Mouse (Mus musculus): ENCODE measurements at regions not wholly inside any gene's neighbourhood (a gene's known extent, or its start where the extent isn't known, plus 50 kb on each side); places are given as distances from the start of the nearest gene placed in this dataset.
"Not testable (repeated sequence)": the region's sequence is repeated elsewhere in the genome, so short reads cannot be mapped to it uniquely, and the experiment has no call there.

GRCm38 (mm10) chr7:125182266-125182665, 262.2 kb upstream of the Kdm8 start:
- no peak for DNase-seq

DNA sequence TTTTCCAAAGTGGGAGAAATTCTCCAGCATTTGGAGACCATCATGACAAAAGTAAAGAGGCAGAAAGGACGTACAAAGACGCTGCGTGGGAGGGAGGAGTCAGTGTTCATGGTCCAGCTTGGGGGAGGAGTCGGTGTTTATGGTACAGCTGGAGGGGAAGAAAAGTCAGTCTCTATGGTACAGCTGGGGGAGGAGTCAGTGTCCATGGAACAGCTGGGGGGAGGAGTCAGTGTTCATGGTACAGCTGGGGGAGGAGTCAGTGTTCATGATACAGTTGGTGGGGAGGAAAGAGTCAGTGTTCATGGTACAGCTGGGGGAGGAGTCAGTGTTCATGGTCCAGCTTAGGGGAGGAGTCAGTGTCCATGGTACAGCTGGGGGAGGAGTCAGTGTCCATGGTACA, 261.5 kb upstream of the Kdm8 start:
- not testable (repeated sequence) for DNase-seq

GRCm38 (mm10) chr7:125185037-125185679, 259.3 kb upstream of the Kdm8 start:
- no peak for DNase-seq

GRCm38 (mm10) chr7:125187011-125187740, 257.3 kb upstream of the Kdm8 start:
- no peak for DNase-seq

GRCm38 (mm10) chr7:125188986-125189385, 255.5 kb upstream of the Kdm8 start:
- no peak for DNase-seq

DNA sequence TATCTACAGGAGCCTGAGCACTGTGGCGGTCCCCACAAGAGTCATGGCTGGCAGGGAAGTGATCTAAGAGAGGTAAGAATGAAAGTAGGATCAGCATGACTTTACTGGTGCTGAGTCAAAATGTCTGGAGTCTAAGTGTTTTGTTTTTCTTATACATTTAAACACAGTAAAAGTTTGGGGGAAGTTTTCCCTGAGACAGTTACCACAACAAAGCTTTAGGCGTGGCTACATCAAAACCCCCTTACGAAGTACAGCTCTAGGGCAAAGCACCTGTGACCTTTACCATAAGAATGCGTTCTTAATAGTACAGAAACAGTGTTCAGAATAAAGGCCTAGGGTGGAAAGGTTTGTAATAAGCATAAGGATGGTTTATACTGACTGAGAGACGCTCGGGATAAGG, 254.4 kb upstream of the Kdm8 start:
- no peak for DNase-seq

DNA sequence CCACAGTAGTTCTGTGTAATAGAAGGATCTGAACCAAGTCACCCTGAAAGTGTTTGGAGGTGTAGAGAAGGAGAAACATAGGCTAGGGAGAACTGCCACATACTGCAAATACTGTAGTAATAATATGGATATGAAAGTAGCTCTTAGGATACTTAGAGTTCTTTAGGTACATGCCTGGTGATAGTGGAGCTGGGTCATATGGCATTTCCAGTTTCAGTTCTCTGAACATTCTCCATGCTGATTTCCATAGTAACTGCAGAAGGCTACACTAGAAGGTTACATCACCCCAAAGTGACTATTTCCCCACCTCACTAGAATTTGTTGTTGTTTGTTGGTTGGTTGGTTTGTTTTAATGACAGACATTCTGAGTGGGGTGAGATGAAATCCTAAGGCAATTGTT, 253.2 kb upstream of the Kdm8 start:
- DNase-seq, result no peak

DNA sequence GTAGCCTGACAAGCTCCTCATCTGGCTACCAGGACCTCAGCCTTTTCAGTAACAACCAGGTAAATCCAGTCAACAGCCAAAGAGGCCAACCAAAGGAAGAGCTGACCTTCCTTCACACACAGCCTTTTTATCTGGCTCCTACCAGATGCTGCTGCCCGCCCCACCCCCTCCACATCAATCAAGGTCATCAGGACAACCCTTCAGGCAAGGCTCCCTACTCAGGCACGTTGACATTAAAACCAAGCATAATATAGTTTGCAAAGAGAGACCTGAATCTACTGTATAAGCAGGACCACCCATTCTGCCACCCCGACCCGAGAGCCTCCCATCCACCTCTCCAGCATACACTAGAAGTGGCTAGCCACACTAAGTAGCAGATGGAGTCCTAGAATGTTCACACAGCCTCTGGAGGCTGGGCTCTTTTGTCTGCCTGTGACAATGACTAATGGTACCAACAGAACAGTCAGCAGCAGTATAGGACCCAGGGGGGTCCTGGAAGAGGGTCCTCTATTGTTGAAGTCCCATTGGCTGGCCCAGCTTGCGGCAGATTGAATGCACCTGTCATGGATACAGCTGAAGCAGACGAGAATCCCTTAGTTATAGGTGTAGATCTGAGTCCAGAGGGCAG, 233.0 kb upstream of the Kdm8 start:
- no peak for DNase-seq

GRCm38 (mm10) chr7:125214036-125214435, 230.4 kb upstream of the Kdm8 start:
- DNase-seq, result no peak

- DNase-seq, result no peak
Measured at GRCm38 (mm10) chr7:125217630-125218029, 226.8 kb upstream of the Kdm8 start.

DNA sequence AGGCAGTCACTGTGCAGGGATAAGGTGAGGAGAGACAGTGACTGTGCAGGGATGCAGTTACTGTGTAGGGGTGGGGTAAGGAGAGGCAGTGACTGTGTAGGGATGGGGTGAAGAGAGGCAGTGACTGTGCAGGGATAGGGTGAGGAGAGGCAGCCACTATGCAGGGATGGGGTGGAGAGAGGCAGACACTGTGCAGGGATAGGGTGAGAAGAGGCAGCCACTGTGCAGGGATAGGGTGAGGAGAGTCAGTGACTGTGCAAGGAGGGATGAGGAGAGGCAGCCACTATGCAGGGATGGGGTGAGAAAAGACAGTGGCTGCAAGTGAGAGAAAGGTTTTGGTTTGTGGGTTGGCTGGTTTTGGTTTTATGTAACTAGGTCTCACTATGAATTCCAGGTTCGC, 221.8 kb upstream of the Kdm8 start:
- no peak for DNase-seq

DNA sequence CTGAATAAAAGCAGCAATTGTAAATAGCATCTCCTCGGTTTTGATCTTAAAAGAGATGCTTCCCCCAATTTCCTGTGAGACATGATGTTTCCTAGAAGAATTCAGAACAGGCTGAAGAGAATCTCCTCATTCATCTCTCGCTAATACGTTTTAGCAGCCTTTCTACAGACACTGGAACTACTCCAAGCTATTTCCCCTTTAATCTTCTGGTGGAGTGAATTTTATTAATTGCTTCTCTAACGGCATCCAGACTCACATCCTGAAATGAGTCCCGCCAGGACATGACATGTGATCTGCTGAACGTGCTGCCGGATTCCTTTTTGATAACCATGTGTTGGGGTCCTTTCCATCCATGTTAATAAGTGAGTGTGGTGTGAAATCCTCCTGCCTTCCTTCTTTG, 209.6 kb upstream of the Kdm8 start:
- DNase-seq, result no peak

DNA sequence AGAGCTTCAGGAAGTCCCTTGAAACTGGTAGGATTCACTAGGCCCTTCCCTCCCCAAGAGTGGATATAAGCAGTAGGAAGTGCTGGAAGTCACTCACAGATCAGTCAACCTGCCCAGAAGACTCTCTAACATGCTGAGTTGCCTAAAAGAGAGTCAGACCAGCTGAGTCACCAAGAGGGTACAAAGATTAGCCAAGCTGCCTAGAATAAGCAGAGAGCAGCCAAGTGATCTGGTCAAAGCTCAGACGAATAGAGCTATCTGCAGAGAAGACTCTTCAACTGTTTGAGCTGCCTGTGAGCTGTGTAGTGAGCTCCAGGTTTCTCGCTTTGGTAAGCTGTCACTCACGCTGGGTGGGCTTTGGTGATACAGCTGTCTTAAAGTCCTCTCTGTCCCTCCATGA, 207.4 kb upstream of the Kdm8 start:
- DNase-seq, result peak; percentile 84

GRCm38 (mm10) chr7:125243021-125243420, 201.5 kb upstream of the Kdm8 start:
- DNase-seq, result no peak

- no peak for DNase-seq
Measured at GRCm38 (mm10) chr7:125248386-125248785, 196.1 kb upstream of the Kdm8 start.

DNA sequence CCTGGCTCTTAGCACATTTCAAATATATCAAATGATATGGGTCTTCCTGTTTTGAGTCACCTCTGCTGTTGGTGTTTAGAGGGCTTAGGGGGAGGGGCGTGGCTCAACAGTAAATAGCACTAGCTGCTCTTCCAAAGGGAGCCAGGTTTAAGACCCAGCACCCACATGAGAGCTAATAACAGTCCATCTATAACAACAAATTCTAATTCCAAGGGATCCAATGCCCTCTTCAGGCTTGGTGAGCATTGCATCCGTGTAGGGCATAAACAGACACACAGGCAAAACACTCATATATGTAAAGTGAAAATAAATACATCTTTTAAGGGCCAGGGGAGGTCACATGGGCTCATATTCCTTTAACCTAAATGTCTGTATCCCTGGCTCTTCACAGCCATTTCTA, 194.1 kb upstream of the Kdm8 start:
- no peak for DNase-seq

GRCm38 (mm10) chr7:125250970-125251585, 193.4 kb upstream of the Kdm8 start:
- DNase-seq, result no peak

- DNase-seq, result no peak
Measured at GRCm38 (mm10) chr7:125254302-125254701, 190.2 kb upstream of the Kdm8 start.

DNA sequence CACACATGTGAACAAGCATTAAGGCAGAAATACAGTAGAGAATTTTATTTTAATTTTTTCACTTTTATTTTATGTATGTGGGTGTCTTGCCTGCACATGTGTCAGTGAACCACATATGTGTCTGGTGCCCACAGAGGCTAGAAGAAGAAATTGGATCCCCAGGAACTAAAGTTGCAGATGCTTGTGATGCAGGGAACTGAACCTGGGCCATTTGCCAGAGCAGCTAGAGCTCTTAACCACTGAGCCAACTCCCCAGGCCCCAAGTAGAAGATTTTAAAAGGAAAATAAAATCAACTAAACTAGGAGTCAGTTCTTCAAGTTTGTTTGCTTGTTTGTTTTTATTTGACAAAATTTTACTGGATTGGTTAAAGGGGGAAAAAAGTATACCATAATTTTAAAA, 185.5 kb upstream of the Kdm8 start:
- no peak for DNase-seq

- DNase-seq, result no peak
Measured at GRCm38 (mm10) chr7:125262133-125262532, 182.3 kb upstream of the Kdm8 start.

DNA sequence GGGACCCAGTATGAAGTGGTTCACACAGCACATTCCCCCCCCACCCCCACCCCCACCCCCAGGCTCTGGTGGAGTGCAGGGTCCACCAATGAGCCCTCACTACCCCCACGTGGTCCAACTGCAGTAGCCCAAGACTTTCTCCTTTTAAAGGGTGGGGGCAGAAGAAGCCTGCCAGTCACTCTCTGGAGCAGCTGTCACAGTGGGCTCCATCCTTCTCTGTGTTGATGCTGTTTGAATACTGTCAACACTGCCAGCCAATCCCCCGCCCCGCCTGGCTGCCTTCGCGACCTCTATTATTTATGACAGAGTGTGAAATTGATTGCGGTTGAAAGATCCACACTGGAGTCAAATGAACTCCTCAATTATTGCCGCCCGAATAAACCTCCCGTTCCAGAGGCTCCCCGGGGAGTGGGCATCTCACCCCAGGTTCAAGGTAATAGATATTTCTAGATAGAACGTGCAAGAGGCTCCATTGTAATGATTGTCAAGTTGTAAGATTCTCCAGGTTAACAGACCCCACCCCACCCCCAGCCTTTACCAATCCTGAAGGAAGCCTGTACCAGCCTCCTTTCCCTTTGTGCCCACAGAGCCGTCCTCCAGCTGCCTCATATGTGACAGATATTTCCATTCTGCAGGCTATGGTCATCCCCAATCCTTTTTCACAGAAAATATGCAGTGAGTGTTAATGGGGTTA, 181.7 kb upstream of the Kdm8 start:
- DNase-seq, result no peak

- DNase-seq, result no peak
Measured at GRCm38 (mm10) chr7:125263756-125264155, 180.7 kb upstream of the Kdm8 start.

GRCm38 (mm10) chr7:125270711-125271110, 173.8 kb upstream of the Kdm8 start:
- peak; percentile 26 for DNase-seq

Data from kidney, adult 9 months (tissue).